Mouse (Mus musculus) embryonic facial prominence, embryonic 15.5 days (tissue): Measurements from ENCODE around the gene Sertad1. TPM values are rescaled to one million over a fixed set of nuclear protein-coding genes. Genes with fewer than 3 reads are reported as not detected.

Source experiments
- ATAC-seq: fragments of 200-750 bp; cut with Nextera tagmentation; 2 replicates; pipeline ENCODE4 v1.8.0; 2017; ENCODE audit warnings: low read depth, moderate TSS enrichment; ENCODE audit not compliant: insufficient number of reproducible peaks, low FRiP score, low TSS enrichment
- H3K27ac ChIP-seq: fragments of 300-500 bp; sonication (generic); replicated peaks from 2 replicates; pipeline ENCODE4 v1.5.1; 2015; ENCODE audit warnings: mild to moderate bottlenecking, inconsistent platforms
- H3K27me3 ChIP-seq: fragments of 300-500 bp; sonication (generic); 2 replicates; pipeline ENCODE4 v1.6.1; 2015; ENCODE audit warnings: inconsistent platforms
- H3K36me3 ChIP-seq: fragments of 300-500 bp; sonication (generic); 2 replicates; pipeline ENCODE4 v1.6.1; 2015; ENCODE audit warnings: mild to moderate bottlenecking, inconsistent platforms
- H3K4me1 ChIP-seq: fragments of 300-500 bp; sonication (generic); 2 replicates; pipeline ENCODE4 v1.6.1; 2015; ENCODE audit warnings: inconsistent platforms
- H3K4me2 ChIP-seq: fragments of 300-500 bp; sonication (generic); replicated peaks from 2 replicates; pipeline ENCODE4 v1.6.1; 2015; ENCODE audit warnings: mild to moderate bottlenecking, inconsistent platforms
- H3K4me3 ChIP-seq: fragments of 300-500 bp; sonication (generic); replicated peaks from 2 replicates; pipeline ENCODE4 v1.5.1; 2015; ENCODE audit warnings: mild to moderate bottlenecking, inconsistent platforms
- H3K9ac ChIP-seq: fragments of 300-500 bp; sonication (generic); 2 replicates; pipeline ENCODE4 v1.6.1; 2015; ENCODE audit warnings: inconsistent platforms
- H3K9me3 ChIP-seq: fragments of 300-500 bp; sonication (generic); replicated peaks from 2 replicates; pipeline ENCODE4 v1.6.1; 2016; ENCODE audit warnings: inconsistent platforms
- WGBS: fragments of 180-500 bp; shearing (Covaris S2); methylation state at CpG from one replicate; pipeline ENCODE4 v1.1.7; 2015; 5-methylcytosine and 5-hydroxymethylcytosine counted together
- polyA plus RNA-seq: library from polyadenylated mRNA; unstranded; fragments of >200 nt; fragmentation: Nextera tagmentation; extraction: Ambion mirVana; gene quantifications from 2 replicates; pipeline ENCODE4 v1.2.1, GENCODE M21; 2015

The Sertad1 gene
- polyA plus RNA-seq, 1 experiment from 2014 or later, result 41.7 TPM

DNA sequence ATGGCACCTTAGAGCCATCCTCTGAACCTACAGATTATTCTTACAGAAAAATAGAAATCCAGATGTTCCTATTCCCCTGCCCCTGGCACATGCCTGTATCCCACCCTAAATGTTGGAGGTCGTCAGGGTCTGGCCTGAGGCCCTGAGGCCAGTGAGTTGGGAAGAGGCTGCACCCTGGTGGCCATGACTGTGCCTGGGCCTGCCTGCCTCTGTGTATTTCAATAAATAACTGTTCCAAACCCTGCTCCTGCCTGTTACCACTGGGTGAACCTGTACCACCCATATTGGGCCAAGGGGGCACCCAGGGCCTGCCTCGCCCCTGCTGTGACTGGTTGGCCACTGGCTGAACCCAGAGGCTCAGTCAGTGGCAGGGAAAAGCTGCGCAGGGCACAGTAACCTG, 44.2 kb downstream of the Sertad1 start:
- Histone ChIP-seq H3K9ac (no peak overlapping the region), H3K27ac (no peak overlapping the region), H3K4me1 (peaks cover 4% of the 10 kb centered on the region), H3K36me3 (peaks cover 45% of the 10 kb centered on the region), H3K4me2 (no peak overlapping the region), H3K27me3 (no peaks in the 10 kb centered on the region), H3K4me3 (no peak overlapping the region), H3K9me3 (no peaks in the 10 kb centered on the region)
- WGBS, result 76% methylated on average over 3 of the region's 3 CpGs
- no peak for ATAC-seq

DNA sequence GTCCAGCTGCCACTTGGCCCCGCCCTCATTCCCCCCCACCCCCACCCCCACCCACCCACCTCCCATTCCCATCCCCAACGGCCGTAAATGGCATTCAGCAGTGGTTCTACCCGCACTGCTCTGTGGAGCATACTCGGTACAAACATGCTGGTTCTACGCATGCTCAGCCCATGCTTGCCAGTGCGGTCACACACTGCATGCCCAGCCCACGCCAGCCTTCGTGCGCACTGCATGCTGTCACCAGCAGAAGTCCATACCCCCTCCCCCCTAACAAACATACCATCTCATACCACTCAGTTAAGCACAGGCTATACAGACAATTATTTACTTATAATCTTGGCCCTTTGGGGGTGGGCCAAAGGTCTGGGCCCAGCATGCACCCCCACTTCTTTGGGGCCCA, 45.0 kb downstream of the Sertad1 start:
- no peak overlapping the region for H3K4me2 ChIP-seq
- H3K27me3 ChIP-seq, result no peaks in the 10 kb centered on the region
- H3K36me3 ChIP-seq, result peaks cover 52% of the 10 kb centered on the region
- no peak for ATAC-seq
- H3K9me3 ChIP-seq, result no peaks in the 10 kb centered on the region
- no peak overlapping the region for H3K27ac ChIP-seq
- H3K4me1 ChIP-seq, result no peaks in the 10 kb centered on the region
- 89% methylated on average over 10 of the region's 10 CpGs for WGBS
- H3K9ac ChIP-seq, result no peak overlapping the region
- H3K4me3 ChIP-seq, result no peak overlapping the region

DNA sequence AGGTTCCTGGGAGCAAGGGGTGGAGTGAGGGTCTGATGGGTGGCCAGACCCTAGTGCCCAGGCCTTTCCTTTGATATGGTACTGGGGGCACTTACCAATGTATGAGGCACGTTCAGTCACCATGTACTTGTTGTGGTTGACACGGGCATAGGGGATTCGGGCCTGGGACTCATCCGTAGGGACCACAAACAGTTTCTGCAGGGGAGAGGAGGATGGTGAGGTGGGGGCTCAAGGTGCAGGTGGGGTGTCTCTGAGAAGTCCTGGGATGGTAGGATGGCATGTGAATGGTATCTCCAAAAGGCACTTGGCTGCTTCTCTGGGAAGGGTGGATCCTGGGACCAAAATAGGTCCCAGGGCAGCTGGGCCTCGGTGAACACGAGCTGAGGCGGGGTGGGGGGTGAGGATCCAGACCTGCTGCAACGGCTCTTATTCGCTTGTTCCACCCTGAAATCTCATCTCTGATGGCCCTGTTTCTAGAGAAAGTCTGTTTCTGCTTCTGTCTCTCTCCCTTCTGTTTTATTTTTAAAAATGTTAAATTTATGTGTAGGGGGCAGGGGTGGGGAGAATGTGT, 45.9 kb downstream of the Sertad1 start:
- WGBS, result 89% methylated on average over 9 of the region's 9 CpGs
- H3K4me3 ChIP-seq, result no peak overlapping the region
- no peak overlapping the region for H3K4me2 ChIP-seq
- no peaks in the 10 kb centered on the region for H3K27me3 ChIP-seq
- H3K36me3 ChIP-seq, result peaks cover 60% of the 10 kb centered on the region
- H3K9ac ChIP-seq, result no peak overlapping the region
- no peak overlapping the region for H3K27ac ChIP-seq
- no peak for ATAC-seq
- H3K4me1 ChIP-seq, result no peaks in the 10 kb centered on the region
- H3K9me3 ChIP-seq, result no peaks in the 10 kb centered on the region

- whole genome bisulfite sequencing, result 91% methylated on average over 2 of the region's 2 CpGs
- Histone ChIP-seq H3K36me3 (peaks cover 81% of the 10 kb centered on the region), H3K9ac (no peak overlapping the region), H3K9me3 (no peaks in the 10 kb centered on the region), H3K4me2 (no peak overlapping the region), H3K4me1 (no peaks in the 10 kb centered on the region), H3K27me3 (no peaks in the 10 kb centered on the region), H3K4me3 (no peak overlapping the region), H3K27ac (no peak overlapping the region)
- ATAC-seq, result no peak
These were observed 48.7 kb downstream of the Sertad1 start for GRCm38 (mm10) chr7:27535386-27535785.

DNA sequence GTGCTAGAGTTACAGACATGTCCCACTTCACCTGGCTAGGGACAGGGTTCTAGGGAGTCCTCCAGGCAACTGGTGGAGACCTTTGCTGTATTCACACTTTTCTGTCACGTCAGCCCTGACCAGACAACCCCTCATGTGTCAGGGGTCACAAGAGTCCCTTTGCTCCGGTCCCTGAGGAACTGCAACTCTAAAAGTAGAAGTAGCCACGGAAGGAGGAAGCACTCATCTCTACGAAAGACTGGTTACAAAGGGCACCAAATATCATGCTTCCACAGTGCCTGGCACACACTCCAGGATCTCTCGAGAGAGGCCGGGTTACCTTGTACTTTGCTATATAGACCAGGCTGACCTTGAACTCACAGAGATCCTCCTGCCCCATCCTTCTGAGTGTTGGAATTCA, 49.9 kb downstream of the Sertad1 start:
- Histone ChIP-seq H3K4me1 (peaks cover 9% of the 10 kb centered on the region), H3K4me2 (no peak overlapping the region), H3K9me3 (no peaks in the 10 kb centered on the region), H3K36me3 (peaks cover 76% of the 10 kb centered on the region), H3K27ac (no peak overlapping the region), H3K27me3 (no peaks in the 10 kb centered on the region), H3K9ac (no peak overlapping the region), H3K4me3 (no peak overlapping the region)
- 84% methylated on average over 6 of the region's 6 CpGs for WGBS
- no peak for ATAC-seq

- ATAC-seq, result no peak
- Histone ChIP-seq H3K4me1 (peaks cover 17% of the 10 kb centered on the region), H3K4me2 (no peak overlapping the region), H3K4me3 (no peak overlapping the region), H3K9ac (no peak overlapping the region), H3K36me3 (peaks cover 63% of the 10 kb centered on the region), H3K27ac (no peak overlapping the region), H3K27me3 (no peaks in the 10 kb centered on the region), H3K9me3 (no peaks in the 10 kb centered on the region)
- 91% methylated on average over 8 of the region's 8 CpGs for WGBS
These were observed 51.3 kb downstream of the Sertad1 start for GRCm38 (mm10) chr7:27537998-27538397.

DNA sequence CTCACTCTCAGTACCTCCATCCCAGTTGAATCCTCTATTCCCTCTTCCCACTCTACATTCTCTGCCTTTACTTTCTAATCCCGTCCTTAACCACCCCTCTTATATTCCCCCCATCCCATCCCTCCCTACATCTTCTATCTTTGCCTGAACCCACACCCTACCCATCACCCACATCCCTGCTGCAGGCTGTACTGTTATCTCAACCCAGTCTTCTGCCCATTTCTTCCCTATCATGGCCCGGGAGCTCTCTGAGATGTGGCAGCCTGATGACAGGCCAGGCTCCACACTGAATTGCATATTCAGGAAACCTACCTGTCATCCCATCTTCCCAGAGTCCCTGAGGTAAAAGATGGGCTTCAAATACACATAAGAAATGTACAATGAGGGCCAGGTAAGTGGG, 52.1 kb downstream of the Sertad1 start:
- no peaks in the 10 kb centered on the region for H3K9me3 ChIP-seq

More for the DNA sequence above, 52.1 kb downstream of the Sertad1 start:
- 87% methylated on average over 2 of the region's 2 CpGs for WGBS
- Histone ChIP-seq H3K9ac (no peak overlapping the region), H3K27ac (no peak overlapping the region), H3K4me1 (peaks cover 17% of the 10 kb centered on the region), H3K36me3 (peaks cover 57% of the 10 kb centered on the region), H3K4me3 (no peak overlapping the region), H3K4me2 (no peak overlapping the region), H3K27me3 (no peaks in the 10 kb centered on the region)
- no peak for ATAC-seq

Other genes starting within 250 kb of the Sertad1 start
- 48.7 and 49.3 TPM in 2 replicates for gene Numbl, start 228.5 kb upstream of the Sertad1 start, polyA plus RNA-seq
- 85.5 and 92.3 TPM in 2 replicates for gene Ltbp4, start 149.2 kb upstream of the Sertad1 start, polyA plus RNA-seq
- gene Shkbp1, start 130.9 kb upstream of the Sertad1 start, polyA plus RNA-seq, result 36.8 and 46.2 TPM in 2 replicates
- gene Gm20479, start 129.5 kb upstream of the Sertad1 start, polyA plus RNA-seq, result 0.35 and 0.43 TPM in 2 replicates
- 0.43 and 0.85 TPM in 2 replicates for gene Sptbn4, start 39.2 kb upstream of the Sertad1 start, polyA plus RNA-seq
- 73.0 and 73.5 TPM in 2 replicates for gene Blvrb, start 38.9 kb upstream of the Sertad1 start, polyA plus RNA-seq
- 36.4 and 39.2 TPM in 2 replicates for gene Sertad3, start 13.1 kb upstream of the Sertad1 start, polyA plus RNA-seq
- 5.1 and 6.7 TPM in 2 replicates for gene Prx, start 12.4 kb downstream of the Sertad1 start, polyA plus RNA-seq
- 0.77 and 1.1 TPM in 2 replicates for gene Hipk4, start 36.4 kb downstream of the Sertad1 start, polyA plus RNA-seq
- 121 and 122 TPM in 2 replicates for gene Pld3, start 66.3 kb downstream of the Sertad1 start, polyA plus RNA-seq
- 36.4 and 38.0 TPM in 2 replicates for gene 2310022A10Rik, start 66.3 kb downstream of the Sertad1 start, polyA plus RNA-seq
- 114 and 117 TPM in 2 replicates for gene Akt2, start 104.6 kb downstream of the Sertad1 start, polyA plus RNA-seq
- gene Ttc9b, start 167.0 kb downstream of the Sertad1 start, polyA plus RNA-seq, result 0.60 and 1.3 TPM in 2 replicates
- gene Map3k10, start 187.7 kb downstream of the Sertad1 start, polyA plus RNA-seq, result 10.1 and 11.3 TPM in 2 replicates
- gene Zfp607b, start 202.4 kb downstream of the Sertad1 start, polyA plus RNA-seq, result 3.6 and 4.9 TPM in 2 replicates
- 37.7 and 38.2 TPM in 2 replicates for gene Zfp60, start 244.5 kb downstream of the Sertad1 start, polyA plus RNA-seq